Mouse (Mus musculus): Measurements from ENCODE around the gene Brdt. TPM values are rescaled to one million over a fixed set of nuclear protein-coding genes. Genes with fewer than 3 reads are reported as not detected.

Gene Brdt
- 0.25 and 0.41 TPM in 2 replicates for total RNA-seq (2015)
- total RNA-seq (2017): not detected in 2 replicates

DNA sequence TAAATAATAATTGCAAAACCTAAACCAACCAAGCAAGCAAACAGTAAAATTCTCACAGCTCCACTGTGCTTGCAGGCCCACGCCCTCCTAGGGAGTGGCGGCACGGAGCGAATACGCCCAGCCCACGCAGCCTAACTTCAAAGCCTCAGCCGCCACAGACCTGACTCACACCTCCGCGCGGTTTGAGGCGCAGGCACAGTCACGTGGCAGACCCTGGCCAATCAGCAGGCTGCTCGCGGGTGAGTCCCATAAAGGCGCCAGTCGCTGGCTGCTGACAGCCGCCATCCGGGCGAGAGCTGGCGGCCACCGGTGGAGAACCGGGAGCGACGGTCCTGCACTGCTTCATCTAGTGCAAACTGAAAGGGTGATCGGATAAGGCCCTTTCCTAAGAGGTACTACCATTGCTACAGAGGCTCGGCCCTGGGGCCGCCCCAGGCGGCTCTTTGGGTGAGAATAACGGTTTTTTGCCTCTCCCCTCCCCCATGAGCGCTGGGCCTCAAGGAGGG, at the start of gene Brdt:
TSS of gene Brdt (plus strand) at position 244 of the 506 bp plus-strand sequence.
- ATAC-seq (ENCODE audit: poor library complexity, severe bottlenecking): no peak

DNA sequence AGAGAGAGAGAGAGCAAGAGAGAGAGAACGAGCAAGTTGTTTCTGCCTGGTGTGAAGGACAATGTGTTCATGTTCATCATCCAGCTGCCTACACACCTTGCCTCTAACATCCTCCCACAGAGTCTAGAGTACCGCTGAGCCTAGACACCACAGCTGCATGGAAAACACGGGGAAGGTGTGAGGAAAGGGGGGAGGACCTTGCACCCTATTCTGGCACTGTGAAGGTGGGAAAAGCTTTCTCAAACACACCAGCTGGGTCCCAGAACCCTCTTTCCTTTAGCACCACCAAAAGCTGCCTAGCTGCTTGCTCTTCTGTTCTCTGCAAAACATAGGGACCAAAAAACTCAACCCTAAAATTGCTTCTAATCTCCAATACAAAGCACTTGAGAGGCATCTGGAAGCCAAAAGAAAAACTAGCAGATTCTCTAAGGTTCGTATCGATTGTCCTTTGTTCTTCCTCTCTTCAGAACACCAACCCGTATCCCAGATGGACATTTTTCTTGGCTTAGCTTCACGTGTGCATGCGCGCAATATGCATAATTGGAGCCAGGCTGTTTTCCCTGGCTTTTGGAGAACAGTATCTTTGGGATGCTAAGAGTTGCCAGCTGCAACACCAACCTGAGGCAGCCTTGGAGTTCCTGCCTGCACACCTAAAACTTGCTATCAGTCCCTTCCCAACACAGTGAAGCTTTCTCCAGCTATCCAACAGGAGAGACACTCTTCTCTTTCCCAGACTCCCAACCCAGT, 48.2 kb upstream of the Brdt start:
- no peak for ATAC-seq (ENCODE audit: poor library complexity, severe bottlenecking)

DNA sequence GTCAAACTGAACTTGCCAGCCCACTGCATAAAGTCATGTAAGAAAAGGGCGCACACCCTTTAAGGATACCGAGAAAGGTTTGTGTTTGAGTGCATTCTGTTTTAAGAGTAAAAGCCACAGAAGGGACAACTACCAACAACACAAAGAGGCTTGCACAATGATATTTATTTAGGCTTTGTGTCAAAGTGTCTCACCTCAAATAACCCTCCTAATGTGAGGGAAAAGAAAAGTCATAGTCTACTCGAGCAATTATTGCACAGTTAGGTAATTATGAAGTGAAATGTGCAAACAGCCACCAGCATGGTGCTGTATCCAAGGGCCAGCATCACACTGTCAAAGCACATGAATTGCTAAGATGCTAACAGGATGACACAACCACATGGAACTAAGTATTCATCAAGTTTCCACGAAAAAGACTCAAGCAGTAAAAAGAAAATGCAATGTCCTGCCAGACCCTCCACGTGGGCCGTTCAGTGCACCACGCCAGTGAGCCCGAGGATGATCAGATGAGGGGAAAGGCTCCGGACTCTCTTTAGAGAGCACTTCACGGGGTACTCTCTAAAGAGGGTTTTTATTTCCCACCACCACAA, 46.9 kb upstream of the Brdt start:
- ATAC-seq (ENCODE audit: poor library complexity, severe bottlenecking): no peak

DNA sequence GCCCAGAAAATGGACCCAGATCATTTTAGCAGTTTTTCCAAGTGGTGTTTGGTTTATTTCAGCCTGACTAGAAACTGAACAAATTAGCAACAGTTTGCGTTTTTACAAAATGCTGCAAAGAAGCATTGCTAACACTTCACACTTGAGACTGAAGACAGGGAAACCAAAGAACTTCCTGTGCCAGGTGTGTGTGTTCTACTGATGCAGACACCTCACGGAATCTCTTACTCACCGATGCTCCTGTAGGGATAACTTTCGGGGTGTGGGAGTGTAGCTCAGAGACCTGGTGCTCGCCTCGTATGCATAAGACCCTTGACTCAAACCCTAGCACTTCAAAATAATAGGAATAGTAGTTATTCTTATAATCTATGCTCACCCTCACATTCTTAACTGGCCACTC, 45.4 kb upstream of the Brdt start:
- no peak for ATAC-seq (ENCODE audit: poor library complexity, severe bottlenecking)

GRCm38 (mm10) chr5:107287254-107287907, 43.6 kb upstream of the Brdt start:
- ATAC-seq (ENCODE audit: poor library complexity, severe bottlenecking): peak; percentile 55

- no peak for ATAC-seq (ENCODE audit: poor library complexity, severe bottlenecking)
Measured at GRCm38 (mm10) chr5:107287908-107288267, 43.1 kb upstream of the Brdt start.

DNA sequence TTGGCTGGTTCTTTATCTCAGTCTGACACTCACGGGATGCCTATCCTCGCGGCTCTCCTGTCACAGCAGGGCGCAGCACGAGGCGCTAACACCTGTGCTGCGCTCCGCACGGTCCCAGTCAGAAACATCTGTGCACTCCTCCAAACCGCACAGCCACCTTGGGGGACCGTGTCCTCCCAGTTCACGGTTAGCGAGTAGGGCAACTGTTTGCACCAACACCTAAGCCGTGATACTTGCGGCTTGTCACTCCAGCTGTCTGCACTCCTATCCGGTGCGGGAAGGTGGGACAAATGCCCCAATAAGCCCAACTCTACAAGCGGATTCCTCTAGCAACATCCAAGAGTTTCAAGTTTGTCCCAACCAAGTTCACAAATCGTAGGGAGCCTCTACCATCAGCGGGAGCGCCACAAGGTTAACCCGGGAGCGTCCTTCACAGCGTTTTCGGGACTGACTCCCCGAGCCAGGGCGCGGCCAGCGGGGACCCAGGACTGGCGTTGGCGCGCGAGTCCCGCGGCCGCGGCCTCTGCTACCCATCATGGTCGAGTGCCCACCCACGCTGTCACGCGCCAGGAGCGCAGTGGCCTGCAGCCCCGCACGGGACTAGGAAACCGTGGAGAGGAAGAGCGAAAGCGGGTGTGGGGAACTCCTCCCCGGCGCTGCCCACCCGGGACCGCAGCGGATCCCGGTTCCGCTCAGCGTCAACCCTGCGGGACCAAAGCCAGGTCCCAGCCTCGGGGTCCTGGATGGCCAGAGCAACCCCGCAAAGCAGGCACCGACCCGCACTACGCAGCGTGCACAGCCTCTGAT, 42.3 kb upstream of the Brdt start:
- peak; percentile 58 for ATAC-seq (ENCODE audit: poor library complexity, severe bottlenecking)

- peak; percentile 55 for ATAC-seq (ENCODE audit: poor library complexity, severe bottlenecking)
Measured at GRCm38 (mm10) chr5:107289234-107289764, 41.7 kb upstream of the Brdt start, which contains the start of gene Tgfbr3. Gene Tgfbr3 (minus strand): TSS chr5:107289629.

- ATAC-seq (ENCODE audit: poor library complexity, severe bottlenecking): no peak
Measured at GRCm38 (mm10) chr5:107289986-107290385, 41.0 kb upstream of the Brdt start.

GRCm38 (mm10) chr5:107294041-107294440, 36.9 kb upstream of the Brdt start:
- ATAC-seq (ENCODE audit: poor library complexity, severe bottlenecking): no peak

GRCm38 (mm10) chr5:107295061-107295816, 35.7 kb upstream of the Brdt start:
- ATAC-seq (ENCODE audit: poor library complexity, severe bottlenecking): peak; percentile 43; the same call in 1 of the 2 replicates

GRCm38 (mm10) chr5:107295817-107296511, 35.0 kb upstream of the Brdt start:
- peak; percentile 57; the same call in 1 of the 2 replicates for ATAC-seq (ENCODE audit: poor library complexity, severe bottlenecking)

DNA sequence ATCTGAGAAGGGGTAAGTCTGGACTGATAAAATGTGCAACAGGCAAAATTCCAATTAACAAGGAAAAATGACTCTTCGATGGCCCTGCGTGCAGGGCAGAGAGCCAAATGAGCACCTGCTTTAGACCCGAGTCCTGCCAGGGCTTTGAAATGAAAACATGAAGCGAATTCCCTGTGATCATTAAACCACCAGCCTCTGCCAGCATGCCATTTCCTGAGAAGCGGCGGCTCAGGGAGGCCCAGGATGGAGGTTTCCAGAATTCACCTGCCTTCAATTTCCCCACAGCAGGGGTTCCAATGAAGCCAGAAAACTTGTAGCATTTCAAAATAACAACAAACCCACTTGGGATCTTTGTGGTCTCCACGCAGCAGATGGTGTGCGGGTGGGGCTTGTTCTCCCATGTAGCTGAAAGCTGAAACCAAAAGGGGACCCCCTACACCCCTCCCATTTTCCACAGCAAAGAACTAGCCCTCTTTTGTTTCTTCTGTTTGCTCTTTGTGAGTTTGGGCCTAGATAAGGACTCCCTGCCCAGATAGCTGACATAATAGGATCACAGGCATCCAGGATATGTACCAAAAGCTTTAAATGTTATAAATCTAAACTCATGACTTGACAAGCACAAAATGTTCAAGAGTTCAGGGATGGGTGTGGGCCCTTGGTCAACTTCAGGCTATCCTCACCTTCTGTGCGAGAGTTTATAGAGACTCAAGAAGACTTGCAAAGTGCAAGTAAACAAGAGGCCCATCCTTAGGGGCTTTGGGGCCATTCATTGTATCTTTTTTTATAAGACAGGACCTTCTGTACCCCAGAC, 34.2 kb upstream of the Brdt start:
- ATAC-seq (ENCODE audit: poor library complexity, severe bottlenecking): no peak

GRCm38 (mm10) chr5:107298854-107299253, 32.1 kb upstream of the Brdt start:
- ATAC-seq (ENCODE audit: poor library complexity, severe bottlenecking): no peak

DNA sequence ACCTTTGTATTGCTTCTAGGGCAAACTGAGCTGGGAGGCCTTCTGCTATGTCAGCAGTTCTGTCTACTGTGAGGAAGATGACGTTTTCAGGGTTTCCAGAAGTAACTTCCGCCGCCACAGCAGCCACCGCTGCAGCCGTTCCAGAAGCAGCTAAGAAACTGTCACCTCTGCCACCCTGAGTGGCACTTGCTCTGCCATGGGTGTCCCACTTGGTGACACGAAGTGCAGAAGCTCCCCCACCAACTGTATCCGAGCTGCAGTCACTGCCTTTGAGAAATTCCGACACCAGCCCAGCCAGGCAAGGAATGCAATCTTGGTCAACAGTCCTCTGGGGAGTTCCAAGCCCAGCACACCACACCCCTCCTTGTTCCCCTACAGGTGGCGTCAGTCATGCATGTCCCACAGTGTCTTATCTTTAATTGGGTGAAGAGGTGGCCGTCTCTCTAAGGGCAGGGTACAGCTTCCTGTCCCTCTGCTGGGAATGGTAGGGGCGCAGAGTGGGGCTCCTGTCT, 27.6 kb upstream of the Brdt start:
- peak; percentile 38; the same call in 1 of the 2 replicates for ATAC-seq (ENCODE audit: poor library complexity, severe bottlenecking)

- no peak for ATAC-seq (ENCODE audit: poor library complexity, severe bottlenecking)
Measured at GRCm38 (mm10) chr5:107304117-107304825, 26.7 kb upstream of the Brdt start.

- ATAC-seq (ENCODE audit: poor library complexity, severe bottlenecking): no peak
Measured at GRCm38 (mm10) chr5:107307432-107307831, 23.5 kb upstream of the Brdt start.

All from megakaryocyte, adult 5-6 weeks (primary cell).